Mouse (Mus musculus) heart, embryonic 11.5 days (tissue): ENCODE data around the gene Dusp1. TPM values are rescaled to one million over a fixed set of nuclear protein-coding genes. Genes with fewer than 3 reads are reported as not detected.
A peak's percentile ranks its signal among the peaks of the same experiment; 100 is the strongest.

Experiments used
- ATAC-seq: fragments of 200-750 bp; cut with Nextera tagmentation; replicated peaks from 2 replicates; pipeline ENCODE4 v1.8.0; 2017; ENCODE audit warnings: moderate library complexity; ENCODE audit not compliant: insufficient number of reproducible peaks, low FRiP score, low TSS enrichment
- H3K27ac ChIP-seq: fragments of 300-500 bp; sonication (generic); 2 replicates; pipeline ENCODE4 v1.5.1; 2014; ENCODE audit warnings: mild to moderate bottlenecking, low read depth, low read length
- H3K27me3 ChIP-seq: fragments of 300-500 bp; sonication (generic); 2 replicates; pipeline ENCODE4 v1.6.1; 2014; ENCODE audit warnings: mild to moderate bottlenecking, low read length, mixed read lengths; ENCODE audit not compliant: control insufficient read depth, insufficient read depth
- H3K36me3 ChIP-seq: fragments of 300-500 bp; sonication (generic); 2 replicates; pipeline ENCODE4 v1.6.1; 2014; ENCODE audit warnings: mild to moderate bottlenecking, low read length, moderate library complexity, mixed read lengths; ENCODE audit not compliant: control insufficient read depth, insufficient read depth
- H3K4me1 ChIP-seq: fragments of 300-500 bp; sonication (generic); 2 replicates; pipeline ENCODE4 v1.6.1; 2014; ENCODE audit warnings: low read length; ENCODE audit not compliant: control insufficient read depth, insufficient read depth
- H3K4me2 ChIP-seq: fragments of 300-500 bp; sonication (generic); 2 replicates; pipeline ENCODE4 v1.6.1; 2014; ENCODE audit warnings: mild to moderate bottlenecking, moderate library complexity
- H3K4me3 ChIP-seq: fragments of 300-500 bp; sonication (generic); 2 replicates; pipeline ENCODE4 v1.5.1; 2014; ENCODE audit warnings: low read depth, low read length
- H3K9ac ChIP-seq: fragments of 300-500 bp; sonication (generic); 2 replicates; pipeline ENCODE4 v1.6.1; 2014; ENCODE audit warnings: mild to moderate bottlenecking, low read depth, low read length, moderate library complexity
- H3K9me3 ChIP-seq: fragments of 300-500 bp; sonication (generic); replicated peaks from 2 replicates; pipeline ENCODE4 v1.6.1; 2016; ENCODE audit warnings: low read length; ENCODE audit not compliant: control insufficient read depth
- WGBS: fragments of 180-500 bp; shearing (Covaris S2); extraction: QIAGEN DNeasy Blood & Tissue Kit; methylation state at CpG from one replicate; pipeline ENCODE4 v1.1.7; 2014; ENCODE audit not compliant: insufficient replicate concordance; 5-methylcytosine and 5-hydroxymethylcytosine counted together
- polyA plus RNA-seq: library from polyadenylated mRNA; unstranded; fragments of >200 nt; fragmentation: Nextera tagmentation; extraction: Ambion mirVana; gene quantifications from 2 replicates; pipeline ENCODE4 v1.2.1, GENCODE M21; 2014

The Dusp1 gene
- 30.0 and 33.9 TPM in 2 replicates for polyA plus RNA-seq

DNA sequence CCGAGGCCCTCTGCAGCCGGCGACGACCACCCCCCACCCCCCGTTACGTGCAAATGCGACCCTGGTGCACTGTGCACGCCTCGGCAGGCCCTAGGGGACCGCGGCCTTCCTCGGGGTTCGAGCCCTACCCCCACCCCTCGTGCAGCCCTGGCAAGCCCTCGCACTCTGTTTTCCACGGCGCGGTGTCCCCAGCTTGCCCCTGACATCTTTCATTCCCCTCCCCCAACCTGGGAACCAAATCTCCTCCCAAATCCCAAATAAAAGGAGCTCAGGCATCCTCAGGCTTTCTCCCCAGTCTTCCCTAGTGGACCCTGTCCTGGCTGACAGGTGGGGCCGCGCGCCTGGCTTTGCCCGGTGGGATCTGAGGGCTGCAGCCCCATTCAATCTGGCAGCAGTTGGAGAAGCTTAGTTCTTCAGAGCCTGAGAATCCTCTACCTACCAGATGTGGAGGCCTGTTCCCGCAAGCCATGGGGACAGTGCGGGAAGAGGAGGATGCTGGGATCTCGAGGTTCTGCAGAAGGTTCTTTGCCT lies at the start of gene Dusp1:
TSS of gene Dusp1 (minus strand) at position 478 of the 531 bp plus-strand sequence.
- no peak for ATAC-seq
- Histone ChIP-seq H3K4me1 (peaks cover 22% of the 10 kb centered on the region), H3K27me3 (no peaks in the 10 kb centered on the region), H3K4me2 (peak within 1 kb of the TSS; percentile 86), H3K36me3 (peaks cover 13% of the 10 kb centered on the region; the same call in 1 of the 2 replicates), H3K4me3 (peak within 1 kb of the TSS; percentile 79), H3K27ac (peak within 1 kb of the TSS; percentile 82), H3K9ac (peak within 1 kb of the TSS; percentile 83), H3K9me3 (no peaks in the 10 kb centered on the region; the same call in 1 of the 2 replicates)
- WGBS, result 2% methylated on average over 25 of the region's 25 CpGs

DNA sequence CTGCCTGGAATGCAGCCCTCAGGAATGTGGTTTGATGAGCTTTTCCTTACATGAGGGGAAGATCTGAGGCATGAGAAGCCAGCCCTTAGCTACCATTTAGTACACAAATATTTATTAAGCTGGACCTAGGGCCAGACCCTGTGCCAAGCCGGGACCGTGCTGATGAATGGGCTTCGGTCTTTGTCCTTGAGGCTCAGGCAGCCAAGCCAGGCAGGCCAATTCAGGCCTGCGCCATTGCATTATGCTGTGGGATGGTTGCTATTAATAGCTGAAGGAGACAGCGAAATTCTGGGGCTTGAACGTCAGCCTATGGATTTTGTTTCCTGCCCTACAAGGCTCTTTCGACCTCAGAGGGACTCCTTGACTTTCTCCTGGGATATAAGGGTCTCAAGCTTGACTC lies 49.4 kb upstream of the Dusp1 start:
- 57% methylated on average over 7 of the region's 7 CpGs for WGBS

DNA sequence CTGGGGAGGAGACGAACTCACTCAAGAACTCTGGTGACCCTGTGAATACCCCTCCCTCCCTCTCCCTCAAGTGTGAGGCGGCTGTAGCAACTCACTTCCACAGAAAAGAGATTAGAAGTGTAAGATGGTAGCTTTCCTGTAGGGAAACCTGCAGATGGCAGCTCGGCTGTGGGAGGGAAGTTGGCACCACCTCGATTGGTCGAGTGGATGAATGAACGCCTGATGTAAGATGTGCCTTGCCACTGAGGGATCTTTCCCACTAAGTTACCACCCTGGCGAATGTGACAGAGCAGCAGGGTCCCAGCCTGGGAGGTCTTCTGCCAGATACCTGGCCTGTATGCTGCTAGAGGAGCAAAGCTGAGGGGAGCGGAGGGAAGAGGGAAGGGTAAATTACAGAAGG lies 47.9 kb upstream of the Dusp1 start:
- Histone ChIP-seq H3K9me3 (no peaks in the 10 kb centered on the region), H3K4me1 (peaks cover 23% of the 10 kb centered on the region), H3K27me3 (no peaks in the 10 kb centered on the region), H3K4me2 (no peak overlapping the region), H3K9ac (no peak overlapping the region), H3K27ac (no peak overlapping the region), H3K4me3 (no peak overlapping the region), H3K36me3 (0 out of 2 replicates have a peak, but pooled peaks cover 6% of the 10 kb centered on the region)
- no peak for ATAC-seq
- 81% methylated on average over 8 of the region's 8 CpGs for WGBS

More for the DNA sequence above, 49.4 kb upstream of the Dusp1 start:
- 0 out of 2 replicates have a peak, but pooled peaks cover 9% of the 10 kb centered on the region for H3K36me3 ChIP-seq
- peak overlapping the region; percentile 85 for H3K27ac ChIP-seq
- H3K4me2 ChIP-seq, result no peak overlapping the region
- no peaks in the 10 kb centered on the region for H3K9me3 ChIP-seq
- no peaks in the 10 kb centered on the region for H3K27me3 ChIP-seq
- H3K4me1 ChIP-seq, result peaks cover 23% of the 10 kb centered on the region
- no peak for ATAC-seq
- peak overlapping the region; percentile 47 for H3K9ac ChIP-seq
- no peak overlapping the region for H3K4me3 ChIP-seq

DNA sequence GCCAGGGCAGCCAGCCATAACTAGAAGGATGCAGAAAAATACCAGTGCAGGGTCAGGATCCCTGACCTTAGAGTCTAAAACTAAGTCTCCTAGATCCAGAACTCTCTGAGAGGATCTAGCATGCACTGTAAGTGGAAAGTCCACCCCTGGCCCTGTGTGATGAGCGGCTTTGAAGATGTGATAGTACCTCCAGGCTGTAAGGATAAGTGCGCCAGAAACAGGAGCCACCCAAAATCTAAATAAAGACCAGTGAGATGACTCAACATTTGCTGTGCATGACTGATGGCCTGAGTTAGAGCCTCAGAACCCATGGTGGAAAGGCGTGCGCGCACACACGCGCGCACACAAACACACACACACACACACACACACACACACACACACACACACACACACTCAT lies 46.9 kb upstream of the Dusp1 start:
- Histone ChIP-seq H3K4me2 (no peak overlapping the region), H3K36me3 (0 out of 2 replicates have a peak, but pooled peaks cover 6% of the 10 kb centered on the region), H3K27ac (peak overlapping the region; percentile 36; the same call in 1 of the 2 replicates), H3K9me3 (no peaks in the 10 kb centered on the region), H3K9ac (no peak overlapping the region), H3K4me1 (peaks cover 23% of the 10 kb centered on the region), H3K27me3 (no peaks in the 10 kb centered on the region), H3K4me3 (no peak overlapping the region)
- 83% methylated on average over 8 of the region's 8 CpGs for WGBS
- ATAC-seq, result peak; percentile 59

DNA sequence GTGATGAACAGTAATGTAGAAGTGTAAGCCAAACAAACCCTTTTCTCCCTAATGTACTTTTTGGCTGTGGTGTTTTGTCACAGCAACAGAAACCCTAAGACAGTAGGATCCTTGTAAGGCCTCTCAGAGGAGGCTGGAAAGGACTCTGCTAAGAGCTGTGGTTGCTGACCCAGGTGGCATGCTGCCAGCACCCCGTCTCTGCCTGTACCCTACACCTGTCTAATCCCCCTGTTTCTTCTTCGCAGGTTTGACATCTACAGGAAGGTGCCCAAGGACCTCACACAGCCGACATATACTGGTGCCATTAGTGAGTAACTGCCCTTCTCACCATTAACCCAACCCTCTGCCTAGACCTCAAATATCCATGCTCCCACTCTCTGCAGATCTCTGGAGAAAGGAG lies 46.4 kb upstream of the Dusp1 start:
- Histone ChIP-seq H3K4me3 (no peak overlapping the region), H3K9ac (no peak overlapping the region), H3K4me1 (peaks cover 23% of the 10 kb centered on the region), H3K9me3 (no peaks in the 10 kb centered on the region), H3K27ac (peak overlapping the region; percentile 36; the same call in 1 of the 2 replicates), H3K27me3 (no peaks in the 10 kb centered on the region), H3K4me2 (no peak overlapping the region), H3K36me3 (0 out of 2 replicates have a peak, but pooled peaks cover 6% of the 10 kb centered on the region)
- ATAC-seq, result no peak
- WGBS, result 87% methylated on average over 3 of the region's 3 CpGs

DNA sequence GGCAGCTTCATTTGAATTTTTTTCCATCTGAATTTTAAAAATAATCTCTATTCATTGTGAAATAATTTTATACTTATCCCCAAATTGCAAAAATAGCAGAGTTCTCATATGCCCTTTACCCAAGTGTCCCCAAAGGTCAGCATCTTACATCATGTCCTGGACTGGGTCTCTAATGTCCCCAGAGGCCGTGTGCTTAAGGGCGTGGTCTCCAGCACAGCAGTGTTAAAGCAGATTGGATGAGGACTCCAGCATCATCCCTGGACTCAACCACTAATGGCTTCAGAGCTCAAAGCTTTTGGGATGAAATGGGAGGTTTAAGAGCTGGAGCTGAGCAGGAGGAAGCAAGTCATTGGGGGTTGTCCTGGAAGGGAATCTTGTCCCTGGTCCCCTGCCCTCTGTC lies 44.6 kb upstream of the Dusp1 start:
- H3K9me3 ChIP-seq, result no peaks in the 10 kb centered on the region
- WGBS, result 75% methylated on average over 2 of the region's 2 CpGs
- H3K9ac ChIP-seq, result no peak overlapping the region
- H3K4me3 ChIP-seq, result no peak overlapping the region
- H3K36me3 ChIP-seq, result 0 out of 2 replicates have a peak, but pooled peaks cover 4% of the 10 kb centered on the region
- no peaks in the 10 kb centered on the region for H3K27me3 ChIP-seq
- H3K27ac ChIP-seq, result no peak overlapping the region
- no peak overlapping the region for H3K4me2 ChIP-seq
- ATAC-seq, result no peak
- H3K4me1 ChIP-seq, result peaks cover 27% of the 10 kb centered on the region

DNA sequence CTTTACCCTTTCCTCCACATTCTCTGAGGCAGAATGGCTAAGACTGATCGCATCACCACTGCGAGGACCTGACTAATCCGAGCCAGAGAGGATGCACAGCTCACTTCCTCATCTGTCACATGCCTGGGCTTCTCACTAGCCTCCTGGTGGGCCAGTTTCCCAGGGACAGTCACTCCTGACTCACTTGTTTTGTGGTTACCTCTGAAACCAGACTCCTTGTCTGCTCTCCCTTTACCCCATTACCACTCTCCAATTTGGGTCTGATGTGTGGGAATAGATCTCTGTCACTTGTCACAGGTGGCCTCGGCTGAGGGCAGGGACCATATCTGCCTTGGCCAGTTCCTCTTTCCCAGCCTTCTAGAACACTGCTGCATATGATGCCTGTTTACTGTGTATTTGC lies 43.7 kb upstream of the Dusp1 start:
- Histone ChIP-seq H3K4me2 (no peak overlapping the region), H3K9ac (no peak overlapping the region), H3K4me3 (no peak overlapping the region), H3K36me3 (0 out of 2 replicates have a peak, but pooled peaks cover 4% of the 10 kb centered on the region), H3K9me3 (no peaks in the 10 kb centered on the region), H3K27me3 (no peaks in the 10 kb centered on the region), H3K27ac (no peak overlapping the region), H3K4me1 (peaks cover 28% of the 10 kb centered on the region)
- no peak for ATAC-seq
- 79% methylated on average over 4 of the region's 4 CpGs for WGBS

DNA sequence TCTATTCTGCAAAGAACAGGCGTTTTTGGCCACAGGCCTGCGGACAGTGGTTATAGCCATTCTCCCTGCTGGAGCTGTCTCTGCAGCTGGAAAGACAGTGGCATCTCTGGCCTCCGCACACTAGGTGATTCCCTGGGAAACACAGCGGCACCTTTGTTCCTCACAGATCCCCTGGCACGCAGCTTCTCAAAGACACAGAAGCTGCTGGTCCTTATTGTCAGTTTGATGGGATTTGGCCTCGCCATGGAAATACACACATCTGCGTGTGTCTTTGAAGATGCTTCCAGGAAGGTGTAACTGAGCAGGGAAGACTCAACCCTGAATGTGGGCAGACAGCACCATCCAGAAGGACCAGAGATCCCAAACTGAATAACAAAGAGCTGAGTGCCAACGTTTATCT lies 41.4 kb upstream of the Dusp1 start:
- H3K9ac ChIP-seq, result no peak overlapping the region

More for the DNA sequence above, 41.4 kb upstream of the Dusp1 start:
- Histone ChIP-seq H3K4me3 (no peak overlapping the region), H3K36me3 (no peaks in the 10 kb centered on the region), H3K9me3 (no peaks in the 10 kb centered on the region), H3K27me3 (no peaks in the 10 kb centered on the region), H3K4me1 (peaks cover 26% of the 10 kb centered on the region), H3K27ac (peak overlapping the region; percentile 67; the same call in 1 of the 2 replicates), H3K4me2 (no peak overlapping the region)
- ATAC-seq, result no peak
- 87% methylated on average over 8 of the region's 8 CpGs for WGBS
